Mouse (Mus musculus) forebrain, embryonic 16.5 days (tissue): ENCODE data around the gene Lpin1. TPM values are rescaled to one million over a fixed set of nuclear protein-coding genes. Genes with fewer than 3 reads are reported as not detected.
A peak's percentile ranks its signal among the peaks of the same experiment; 100 is the strongest.

ENCODE experiments used
- ATAC-seq: fragments of 200-750 bp; cut with Nextera tagmentation; 2 replicates; pipeline ENCODE4 v1.8.0; 2017; ENCODE audit warnings: mild to moderate bottlenecking, moderate library complexity
- H3K27ac ChIP-seq: fragments of 300-500 bp; sonication (generic); 2 replicates; pipeline ENCODE4 v1.5.1; 2014; ENCODE audit warnings: low read length, control low read depth
- H3K27me3 ChIP-seq: fragments of 300-500 bp; sonication (generic); replicated peaks from 2 replicates; pipeline ENCODE4 v1.6.1; 2014; ENCODE audit warnings: low read length; ENCODE audit not compliant: control insufficient read depth, insufficient read depth
- H3K36me3 ChIP-seq: fragments of 300-500 bp; sonication (generic); 2 replicates; pipeline ENCODE4 v1.6.1; 2014; ENCODE audit not compliant: control insufficient read depth, insufficient read depth
- H3K4me1 ChIP-seq: fragments of 300-500 bp; sonication (generic); replicated peaks from 2 replicates; pipeline ENCODE4 v1.6.1; 2014; ENCODE audit warnings: low read length; ENCODE audit not compliant: control insufficient read depth, insufficient read depth
- H3K4me2 ChIP-seq: fragments of 300-500 bp; sonication (generic); 2 replicates; pipeline ENCODE4 v1.6.1; 2014; ENCODE audit warnings: mild to moderate bottlenecking, low read length, control low read depth
- H3K4me3 ChIP-seq: fragments of 300-500 bp; sonication (generic); replicated peaks from 2 replicates; pipeline ENCODE4 v1.5.1; 2014; ENCODE audit warnings: mild to moderate bottlenecking, low read length, control low read depth
- H3K9ac ChIP-seq: fragments of 300-500 bp; sonication (generic); replicated peaks from 2 replicates; pipeline ENCODE4 v1.6.1; 2014; ENCODE audit warnings: low read depth, low read length, control low read depth
- H3K9me3 ChIP-seq: fragments of 300-500 bp; sonication (generic); 2 replicates; pipeline ENCODE4 v1.6.1; 2016; ENCODE audit warnings: low read length; ENCODE audit not compliant: control insufficient read depth
- WGBS: fragments of 180-500 bp; shearing (Covaris S2); extraction: QIAGEN DNeasy Blood & Tissue Kit; methylation state at CpG from one replicate; pipeline ENCODE4 v1.1.7; 2014; 5-methylcytosine and 5-hydroxymethylcytosine counted together
- polyA plus RNA-seq: library from polyadenylated mRNA; unstranded; fragments of >200 nt; fragmentation: Nextera tagmentation; extraction: Ambion mirVana; gene quantifications from 2 replicates; pipeline ENCODE4 v1.2.1, GENCODE M21; 2015

Gene Lpin1
- polyA plus RNA-seq, 1 experiment from 2014 or later = 19.5 TPM

DNA sequence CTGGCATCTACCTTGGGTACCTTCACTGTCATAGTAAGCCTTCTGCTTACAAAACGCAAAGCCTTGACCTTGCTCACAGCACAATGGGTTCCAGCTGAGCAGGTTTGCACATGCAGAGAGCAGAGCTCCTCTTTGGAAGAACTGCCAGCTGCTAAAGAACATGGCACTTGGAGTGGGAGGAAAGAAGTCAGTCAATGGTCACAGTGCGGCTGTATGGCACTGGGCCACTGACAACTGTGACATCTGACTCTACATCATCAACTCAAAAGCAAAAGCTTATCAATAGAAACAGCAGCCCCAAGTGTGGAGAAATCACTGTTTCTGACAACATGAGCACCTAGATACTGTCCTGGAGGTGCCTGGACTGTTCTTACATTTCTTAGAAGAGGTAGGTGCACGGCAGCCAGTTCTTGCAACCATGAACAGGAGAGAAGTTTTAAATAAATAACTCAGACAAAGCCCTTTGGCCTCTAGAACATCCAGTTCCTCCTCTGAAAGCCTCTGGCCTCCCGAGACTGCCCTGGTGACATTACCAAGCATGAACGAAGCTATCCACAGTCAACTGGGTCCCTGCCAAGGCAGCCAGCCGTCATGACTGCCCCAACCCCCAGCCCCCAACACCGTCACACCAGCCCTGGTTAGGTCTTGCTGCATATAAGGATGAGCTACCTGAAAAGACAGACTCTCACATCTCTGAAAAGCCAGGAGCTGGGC, 19.5 kb upstream of the Lpin1 start:
- 71% methylated on average over 7 of the region's 7 CpGs for WGBS
- ATAC-seq = no peak

DNA sequence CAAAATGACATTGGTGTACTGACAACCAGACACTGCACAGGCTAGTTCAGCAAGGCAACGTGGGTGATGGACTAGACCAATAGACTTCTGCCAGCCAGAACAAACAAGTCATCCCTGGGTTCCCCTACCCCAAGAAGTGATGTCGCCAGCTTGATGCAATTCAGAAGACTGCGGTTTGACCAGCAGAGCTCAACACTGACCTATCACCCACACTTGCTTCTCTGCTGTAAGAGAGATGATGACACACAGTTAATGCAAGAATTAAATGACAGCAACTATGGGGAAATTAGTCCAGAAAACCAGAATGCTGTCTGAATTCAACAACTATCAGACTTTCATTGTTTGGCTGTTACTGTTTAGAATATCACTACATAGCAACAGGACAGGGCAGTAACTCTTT, 9.5 kb upstream of the Lpin1 start:
- Histone ChIP-seq H3K4me2 (no peak overlapping the region), H3K9ac (no peak overlapping the region), H3K9me3 (no peaks in the 10 kb centered on the region), H3K27ac (no peak overlapping the region), H3K27me3 (no peaks in the 10 kb centered on the region), H3K4me3 (no peak overlapping the region), H3K4me1 (peaks cover 14% of the 10 kb centered on the region), H3K36me3 (no peaks in the 10 kb centered on the region)
- WGBS = 82% methylated on average over 3 of the region's 3 CpGs
- ATAC-seq = no peak

More for the DNA sequence above, 19.5 kb upstream of the Lpin1 start:
- Histone ChIP-seq H3K27ac (no peak overlapping the region), H3K4me2 (no peak overlapping the region), H3K4me1 (no peaks in the 10 kb centered on the region), H3K27me3 (no peaks in the 10 kb centered on the region), H3K4me3 (no peak overlapping the region), H3K36me3 (no peaks in the 10 kb centered on the region), H3K9ac (no peak overlapping the region), H3K9me3 (no peaks in the 10 kb centered on the region)

- ATAC-seq = peak; percentile 56
- Histone ChIP-seq H3K4me2 (no peak overlapping the region), H3K27me3 (no peaks in the 10 kb centered on the region), H3K9me3 (no peaks in the 10 kb centered on the region), H3K4me3 (no peak overlapping the region), H3K4me1 (peaks cover 14% of the 10 kb centered on the region), H3K27ac (no peak overlapping the region), H3K9ac (no peak overlapping the region), H3K36me3 (no peaks in the 10 kb centered on the region)
- 60% methylated on average over 6 of the region's 6 CpGs for WGBS
Observed at GRCm38 (mm10) chr12:16619453-16619852, 8.7 kb upstream of the Lpin1 start.

DNA sequence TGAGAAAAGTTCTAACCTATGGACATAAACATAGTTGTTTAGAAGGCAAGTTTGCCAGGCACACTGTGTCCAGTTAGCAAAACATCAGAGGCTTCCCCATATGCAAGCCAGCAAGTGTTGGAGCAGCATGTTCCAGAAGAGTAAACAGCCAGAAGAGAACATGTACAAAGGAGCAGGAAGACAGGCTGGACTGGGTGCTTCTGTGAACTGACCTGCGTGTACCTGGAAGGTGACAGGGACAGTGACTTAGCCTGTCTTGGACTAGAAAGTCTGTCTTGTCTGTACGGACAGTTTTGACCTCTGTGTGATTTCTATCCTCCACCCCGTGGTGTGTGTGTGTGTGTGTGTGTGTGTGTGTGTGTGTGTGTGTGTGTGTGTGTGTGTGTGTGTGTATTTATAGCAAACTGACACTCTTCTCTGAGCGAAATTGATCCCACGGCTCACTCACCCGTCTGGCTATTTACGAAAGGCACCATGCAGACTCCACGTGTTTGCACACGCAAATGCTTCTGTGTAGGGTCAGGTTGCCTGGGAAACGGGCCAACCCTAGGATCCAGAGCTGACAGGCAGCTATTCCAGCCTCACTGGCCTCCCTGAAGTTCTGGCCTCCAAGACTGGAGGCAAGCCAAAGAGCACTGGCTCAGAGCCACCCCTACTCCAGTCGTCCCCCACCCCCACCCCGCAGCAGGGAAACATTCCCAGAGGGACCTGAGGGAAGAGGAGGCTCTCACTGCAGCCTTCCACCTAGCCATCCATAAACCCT, 7.9 kb upstream of the Lpin1 start:
- peaks cover 14% of the 10 kb centered on the region for H3K4me1 ChIP-seq
- no peaks in the 10 kb centered on the region for H3K9me3 ChIP-seq
- no peak overlapping the region for H3K4me2 ChIP-seq
- WGBS = 11% methylated on average over 12 of the region's 12 CpGs
- no peaks in the 10 kb centered on the region for H3K36me3 ChIP-seq
- no peaks in the 10 kb centered on the region for H3K27me3 ChIP-seq
- ATAC-seq = peak; percentile 89
- no peak overlapping the region for H3K9ac ChIP-seq
- H3K4me3 ChIP-seq = no peak overlapping the region
- no peak overlapping the region for H3K27ac ChIP-seq

DNA sequence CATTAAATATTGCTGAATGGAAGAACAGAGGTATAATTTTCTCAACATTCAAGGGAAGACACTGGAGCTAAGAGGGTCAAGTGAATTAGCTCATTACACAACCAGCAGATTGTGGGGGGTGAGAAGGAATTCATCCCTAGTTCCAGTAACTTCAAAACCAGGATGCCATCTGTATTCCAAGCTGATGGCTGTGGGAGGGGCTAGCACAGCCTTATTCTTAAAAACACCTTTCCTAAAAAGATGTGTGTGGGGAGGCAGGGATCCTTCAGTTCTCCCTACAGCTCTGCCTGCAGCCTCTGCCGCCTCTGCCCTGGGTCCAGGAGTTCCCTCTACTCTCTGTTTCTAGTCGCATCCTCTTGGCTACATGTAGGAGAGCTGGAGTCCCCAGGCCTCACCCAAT, 5.0 kb upstream of the Lpin1 start:
- Histone ChIP-seq H3K4me2 (no peak overlapping the region), H3K4me3 (no peak overlapping the region), H3K4me1 (peaks cover 14% of the 10 kb centered on the region), H3K27me3 (no peaks in the 10 kb centered on the region), H3K9ac (no peak overlapping the region), H3K9me3 (no peaks in the 10 kb centered on the region), H3K36me3 (no peaks in the 10 kb centered on the region), H3K27ac (no peak overlapping the region)
- no peak for ATAC-seq
- 82% methylated on average over 2 of the region's 2 CpGs for WGBS

- ATAC-seq = no peak
- H3K9me3 ChIP-seq = no peaks in the 10 kb centered on the region
- H3K27me3 ChIP-seq = no peaks in the 10 kb centered on the region
- H3K36me3 ChIP-seq = no peaks in the 10 kb centered on the region
- H3K4me3 ChIP-seq = no peak overlapping the region
- no peak overlapping the region for H3K9ac ChIP-seq
- WGBS = 75% methylated on average over 3 of the region's 3 CpGs
- no peak overlapping the region for H3K4me2 ChIP-seq
- H3K27ac ChIP-seq = no peak overlapping the region
- H3K4me1 ChIP-seq = peaks cover 10% of the 10 kb centered on the region
Observed at GRCm38 (mm10) chr12:16614556-16614955, 3.8 kb upstream of the Lpin1 start.

DNA sequence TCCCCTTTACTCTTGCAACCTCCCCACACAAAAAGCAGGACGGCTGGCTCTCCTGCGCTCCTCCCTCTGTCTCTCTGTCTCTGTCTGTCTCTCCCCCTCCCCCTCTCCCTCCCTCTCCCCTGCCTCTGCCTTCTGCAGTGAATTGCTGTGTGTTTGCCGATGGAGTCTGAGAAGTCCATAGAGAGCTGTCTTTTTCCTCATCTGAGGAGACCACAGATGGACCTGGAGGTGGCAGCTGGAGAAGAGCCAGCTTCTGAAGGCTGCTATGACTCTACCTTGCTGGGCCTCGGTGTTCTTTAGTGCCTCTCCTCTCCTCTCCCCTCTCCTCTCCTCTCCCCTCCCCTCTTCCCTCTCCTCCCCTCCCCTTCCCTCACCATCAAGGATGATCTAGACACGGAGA, 5.1 kb downstream of the Lpin1 start:
- H3K4me1 ChIP-seq = no peaks in the 10 kb centered on the region

DNA sequence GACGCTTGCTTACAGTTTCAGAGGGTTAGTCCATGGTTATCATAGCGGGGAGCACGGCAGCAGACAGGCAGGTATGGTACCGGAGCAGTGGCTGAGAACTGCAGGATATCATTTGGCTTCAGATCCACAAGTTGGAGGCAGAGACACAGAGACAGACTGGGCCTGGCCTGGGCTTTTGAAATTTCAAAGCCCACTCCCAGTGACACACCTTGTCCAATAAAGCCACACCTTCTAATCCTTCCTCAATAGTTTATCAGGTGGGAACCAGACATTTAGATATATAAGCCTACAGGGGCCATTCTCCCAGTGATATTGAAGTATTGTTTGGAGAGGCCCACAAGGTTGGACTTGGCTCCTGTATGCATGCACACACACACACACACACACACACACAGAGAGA, 8.5 kb downstream of the Lpin1 start:
- Histone ChIP-seq H3K4me1 (no peaks in the 10 kb centered on the region), H3K9me3 (no peaks in the 10 kb centered on the region), H3K36me3 (no peaks in the 10 kb centered on the region), H3K27ac (no peak overlapping the region), H3K4me2 (no peak overlapping the region), H3K9ac (no peak overlapping the region), H3K4me3 (no peak overlapping the region), H3K27me3 (no peaks in the 10 kb centered on the region)
- no peak for ATAC-seq
- WGBS = 90% methylated on average over 4 of the region's 4 CpGs

More for the DNA sequence above, 5.1 kb downstream of the Lpin1 start:
- H3K9me3 ChIP-seq = no peaks in the 10 kb centered on the region
- ATAC-seq = no peak
- no peaks in the 10 kb centered on the region for H3K36me3 ChIP-seq
- 74% methylated on average over 5 of the region's 5 CpGs for WGBS
- H3K27me3 ChIP-seq = no peaks in the 10 kb centered on the region
- H3K9ac ChIP-seq = no peak overlapping the region
- no peak overlapping the region for H3K27ac ChIP-seq
- H3K4me3 ChIP-seq = no peak overlapping the region
- no peak overlapping the region for H3K4me2 ChIP-seq

DNA sequence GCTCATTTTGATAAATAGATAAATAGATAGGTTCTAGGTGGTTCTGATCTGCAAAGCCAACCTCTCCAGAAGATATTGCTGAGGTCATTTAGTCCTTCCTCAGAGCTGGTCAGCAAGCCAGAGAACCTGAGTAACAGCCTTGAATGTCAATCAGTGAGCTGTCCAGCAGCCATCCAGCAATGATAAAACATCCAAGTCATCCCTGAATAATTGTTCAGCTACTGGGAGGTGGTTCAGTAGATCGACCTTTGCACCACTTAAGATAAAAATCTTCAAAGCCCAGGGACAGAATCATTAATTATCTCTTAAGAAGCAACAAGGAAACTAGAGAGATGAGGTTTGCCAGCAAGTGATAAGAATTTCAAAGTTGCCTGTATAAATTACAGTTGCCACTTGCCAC, 10.4 kb downstream of the Lpin1 start:
- no peak for ATAC-seq
- Histone ChIP-seq H3K27ac (no peak overlapping the region), H3K27me3 (no peaks in the 10 kb centered on the region), H3K9ac (no peak overlapping the region), H3K36me3 (no peaks in the 10 kb centered on the region), H3K4me3 (no peak overlapping the region), H3K9me3 (no peaks in the 10 kb centered on the region), H3K4me2 (no peak overlapping the region), H3K4me1 (no peaks in the 10 kb centered on the region)
- WGBS = 83% methylated on average over 1 of the region's 1 CpGs
